Mouse (Mus musculus) heart, postnatal 4 days (tissue): ENCODE data around the gene Cd300ld5. TPM values are rescaled to one million over a fixed set of nuclear protein-coding genes. Genes with fewer than 3 reads are reported as not detected.
"Not testable (repeated sequence)": the region's sequence is repeated elsewhere in the genome, so short reads cannot be mapped to it uniquely, and the experiment has no call there.

Source experiments
- DNase-seq: peaks from one replicate; pipeline ENCODE4 v3.0.0; 2021
- total RNA-seq, 2 experiments: library from RNA; stranded (reverse); gene quantifications; 2 replicates each; pipeline ENCODE4 v1.2.3; 2021

Gene Cd300ld5
- total RNA-seq: under 1 TPM in 1 of 2 experiments, not detected in 1; 0.79 TPM

- DNase-seq: not testable (repeated sequence)
These were observed at the start of gene Cd300ld5 for GRCm38 (mm10) chr11:115037669-115038068. Gene Cd300ld5 (minus strand): TSS chr11:115037769.

GRCm38 (mm10) chr11:115086213-115086612, 48.6 kb upstream of the Cd300ld5 start:
- no peak for DNase-seq

DNA sequence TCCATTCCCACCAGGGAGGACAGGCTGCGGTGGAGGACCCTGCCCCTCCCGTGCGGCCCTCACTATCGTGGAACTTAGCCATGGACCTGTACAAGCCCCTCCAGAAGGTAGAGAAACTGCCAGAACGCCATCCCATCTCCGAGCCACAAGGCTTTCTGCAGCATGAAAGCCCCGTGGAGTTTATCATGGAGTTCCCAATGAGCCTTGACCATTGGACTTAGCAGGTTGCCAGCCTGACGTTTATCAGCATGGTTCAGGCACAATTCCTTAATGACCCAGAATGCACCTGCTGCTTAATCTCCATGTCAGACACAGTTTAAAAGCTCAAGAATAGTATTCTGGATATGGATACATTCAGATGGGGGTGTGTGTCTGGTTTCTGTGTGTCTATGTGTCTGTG, 47.5 kb upstream of the Cd300ld5 start:
- no peak for DNase-seq

DNA sequence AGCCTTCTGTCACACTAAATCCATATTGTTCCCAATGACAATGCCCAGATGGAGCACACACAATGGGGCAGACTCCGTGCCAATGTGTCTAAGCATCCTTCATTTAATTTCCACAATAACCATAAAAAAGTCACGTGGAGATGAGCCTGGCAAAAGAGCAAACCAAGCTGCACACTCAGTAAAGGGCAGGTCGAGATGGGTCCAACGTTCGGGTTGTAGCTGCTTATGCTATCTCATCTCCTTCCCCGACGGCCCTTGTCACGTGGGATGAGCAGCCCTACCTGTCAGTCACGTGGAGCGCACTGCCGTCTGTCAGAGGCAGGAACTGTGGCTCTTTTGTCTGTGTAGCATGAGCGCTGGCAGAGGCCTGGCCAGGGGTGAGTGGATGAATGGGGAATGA, 47.0 kb upstream of the Cd300ld5 start:
- no peak for DNase-seq

- peak; percentile 85 for DNase-seq
These were observed 46.0 kb upstream of the Cd300ld5 start for GRCm38 (mm10) chr11:115083376-115084139.

DNA sequence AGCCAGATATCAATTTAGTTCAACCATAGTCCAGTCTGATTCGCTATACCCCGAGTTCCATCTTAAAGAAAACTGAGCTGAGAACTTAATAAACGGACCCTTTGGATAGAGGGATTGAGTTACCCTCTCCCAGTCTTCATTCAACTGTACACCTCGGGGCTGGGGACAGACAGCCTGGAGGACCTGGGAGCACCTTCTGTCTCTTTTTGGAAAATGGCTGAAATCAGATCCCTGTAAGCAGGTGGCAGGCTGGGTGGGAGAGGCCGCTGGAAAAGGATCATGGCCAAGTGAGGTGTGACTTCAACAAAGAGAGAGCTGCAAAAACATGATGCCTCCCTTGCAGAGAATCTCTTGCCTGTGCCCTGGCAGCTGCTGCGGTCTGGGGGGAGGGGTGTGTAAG, 44.6 kb upstream of the Cd300ld5 start:
- no peak for DNase-seq

DNA sequence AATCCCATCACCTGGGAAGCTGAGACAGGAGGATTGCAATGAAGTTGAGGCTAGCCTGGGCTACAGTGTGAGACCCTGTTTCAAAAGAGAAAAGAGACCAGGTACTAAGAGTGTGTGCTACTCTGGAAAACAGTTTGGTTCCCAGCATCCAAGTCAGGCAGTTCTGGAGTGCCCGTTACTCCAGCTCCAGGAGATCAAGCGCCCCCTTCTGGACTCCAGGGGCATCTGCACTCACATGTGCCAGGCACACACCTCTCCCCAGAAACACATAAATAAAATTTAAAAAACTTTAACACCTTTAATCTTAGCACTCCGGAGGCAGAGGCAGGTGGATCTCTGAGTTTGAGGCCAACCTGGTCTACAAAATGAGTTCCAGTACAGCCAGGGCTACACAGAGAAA, 43.8 kb upstream of the Cd300ld5 start:
- DNase-seq: no peak

GRCm38 (mm10) chr11:115080886-115081285, 43.3 kb upstream of the Cd300ld5 start:
- DNase-seq: peak; percentile 52

DNA sequence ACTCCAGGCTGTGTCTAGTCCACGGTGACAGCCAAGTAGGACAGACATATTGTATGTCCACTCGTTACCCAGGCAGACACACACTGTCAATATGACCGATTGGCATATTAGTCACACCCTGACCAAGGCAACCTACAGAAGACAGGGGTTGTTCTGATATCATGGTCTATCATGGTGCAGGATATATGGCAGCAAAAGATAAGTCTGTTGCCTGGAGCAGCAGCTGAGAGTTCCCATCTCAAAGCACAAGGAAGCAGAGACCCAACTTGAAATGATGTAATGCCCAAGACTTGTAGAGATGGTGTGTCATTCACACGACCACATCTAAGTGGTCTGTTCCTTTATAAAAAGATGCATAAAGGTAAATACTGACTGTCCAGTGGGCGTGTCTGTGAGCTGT, 41.1 kb upstream of the Cd300ld5 start:
- DNase-seq: no peak

- no peak for DNase-seq
These were observed 39.9 kb upstream of the Cd300ld5 start for GRCm38 (mm10) chr11:115077436-115077835.

DNA sequence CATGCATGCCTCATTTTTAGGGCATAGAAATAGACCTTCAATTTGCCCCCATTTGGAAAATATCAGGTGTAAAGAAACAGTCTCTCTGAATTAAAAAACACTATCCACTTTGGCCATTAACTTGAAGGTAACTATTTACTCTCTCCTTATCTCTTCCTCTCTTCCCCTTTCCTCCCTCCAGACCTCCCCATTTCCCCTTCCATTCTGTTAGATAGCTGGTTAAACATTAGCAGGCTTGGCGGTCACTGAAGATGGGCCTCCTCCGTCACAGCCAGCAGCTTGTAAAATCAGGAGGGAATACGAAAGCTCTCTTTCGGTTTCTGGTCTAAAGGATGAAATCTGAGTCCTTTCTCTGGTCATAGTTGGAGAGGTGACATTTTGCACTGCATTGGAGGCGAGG, 38.3 kb upstream of the Cd300ld5 start:
- DNase-seq: no peak

GRCm38 (mm10) chr11:115075407-115075806, 37.8 kb upstream of the Cd300ld5 start:
- DNase-seq: no peak

DNA sequence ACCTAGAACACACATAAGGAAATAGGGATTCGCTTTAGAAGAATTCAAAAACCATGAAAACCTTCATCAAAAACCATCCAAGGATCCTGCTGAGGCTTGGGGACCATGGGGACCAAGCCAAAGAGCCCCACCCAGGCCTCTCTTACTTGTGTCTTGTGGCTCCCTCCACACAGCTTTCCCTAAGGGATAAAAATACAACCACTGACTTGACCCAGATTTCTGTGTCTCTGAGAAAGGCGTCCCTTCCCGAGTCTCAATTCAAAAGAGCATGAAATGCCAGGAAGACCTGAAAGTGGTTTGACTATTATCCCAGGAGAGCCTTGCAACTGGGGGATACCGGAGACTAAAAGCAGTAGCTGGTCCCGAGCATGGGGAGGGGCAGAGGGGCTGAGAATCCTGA, 35.4 kb upstream of the Cd300ld5 start:
- no peak for DNase-seq

GRCm38 (mm10) chr11:115071631-115072294, 34.2 kb upstream of the Cd300ld5 start:
- DNase-seq: peak; percentile 46

GRCm38 (mm10) chr11:115071015-115071551, 33.5 kb upstream of the Cd300ld5 start:
- DNase-seq: no peak

DNA sequence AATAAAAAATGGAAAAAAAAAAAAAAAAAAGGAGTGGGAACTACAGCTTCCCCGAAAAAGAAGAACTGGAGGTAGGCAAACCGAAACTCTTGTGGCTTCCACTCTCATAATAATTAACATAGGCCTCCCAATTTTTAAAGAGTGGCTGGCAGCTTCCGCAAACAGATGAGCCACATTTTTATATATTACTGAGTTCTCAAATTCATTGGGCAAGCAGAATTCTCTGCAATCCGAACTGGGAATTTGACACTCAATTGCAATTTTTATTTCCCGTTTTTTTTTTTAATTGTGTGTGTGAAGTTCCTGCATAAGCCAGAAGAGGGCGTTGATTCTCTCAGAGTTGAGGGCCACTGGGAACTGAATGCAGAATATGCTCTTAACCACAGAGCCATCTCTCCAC, 29.2 kb upstream of the Cd300ld5 start:
- no peak for DNase-seq

DNA sequence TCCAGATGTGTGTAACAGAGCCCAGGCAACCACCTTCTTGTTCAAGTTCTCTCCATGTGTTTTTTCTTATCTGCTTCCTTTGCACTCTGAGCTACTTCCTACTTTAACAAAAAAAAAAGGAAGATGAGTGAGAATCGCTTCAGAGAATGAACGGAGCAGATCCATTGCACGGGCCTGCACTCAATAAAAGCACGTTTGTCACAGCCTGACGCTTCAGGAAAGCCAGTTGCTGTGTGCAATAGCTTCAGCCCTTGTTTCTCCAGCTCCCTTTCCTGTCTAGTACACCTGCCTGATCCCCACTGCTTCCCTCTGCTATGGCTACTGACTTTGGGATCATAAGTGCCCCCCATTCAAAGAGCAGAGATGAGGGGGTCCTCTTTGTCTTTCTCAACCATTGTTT, 24.5 kb upstream of the Cd300ld5 start, which contains the start of gene Cd300e:
Gene Cd300e (minus strand): TSS at position 101 of the 400 bp plus-strand sequence.
- no peak for DNase-seq

DNA sequence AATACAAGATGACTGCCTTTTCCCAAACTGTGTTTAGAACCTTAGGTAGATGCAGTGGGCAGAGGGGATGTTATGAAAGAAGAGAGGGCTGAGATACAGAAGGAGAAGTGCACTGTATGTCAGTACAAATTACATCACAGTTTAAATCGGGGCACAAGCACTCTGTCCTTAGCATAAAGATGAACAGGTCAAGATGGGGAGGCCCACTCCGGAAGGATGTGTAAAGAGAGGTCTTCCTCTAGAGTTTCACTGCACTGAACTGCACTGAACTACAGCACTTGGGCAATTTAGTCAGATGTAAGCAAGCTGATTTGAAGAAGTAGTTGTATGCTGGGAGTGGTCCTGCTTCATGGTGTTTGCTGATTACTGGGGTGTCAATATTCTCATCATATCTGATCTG, 22.2 kb upstream of the Cd300ld5 start:
- DNase-seq: no peak

DNA sequence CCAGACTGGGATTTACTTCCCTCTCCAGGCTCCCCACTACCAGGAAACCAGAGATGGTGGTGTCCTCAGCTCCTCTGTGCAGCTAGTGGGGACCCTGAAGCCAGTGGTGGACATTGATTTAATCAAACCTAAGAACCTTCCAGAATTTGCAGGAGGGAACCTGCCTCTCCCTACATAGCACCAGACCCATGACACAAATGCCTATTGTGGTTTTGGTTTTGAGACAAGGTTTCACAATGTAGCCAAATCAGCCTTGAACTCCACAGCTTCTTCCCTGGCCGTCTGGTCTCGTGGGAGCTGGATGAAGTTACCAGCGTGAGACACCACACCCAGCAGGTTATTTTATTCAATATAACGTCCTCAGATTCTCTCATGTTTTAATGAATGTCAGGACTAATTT, 21.1 kb upstream of the Cd300ld5 start:
- no peak for DNase-seq

GRCm38 (mm10) chr11:115054537-115054936, 17.0 kb upstream of the Cd300ld5 start:
- no peak for DNase-seq

- no peak for DNase-seq
These were observed 15.4 kb upstream of the Cd300ld5 start for GRCm38 (mm10) chr11:115052991-115053390.

GRCm38 (mm10) chr11:115052206-115052605, 14.6 kb upstream of the Cd300ld5 start:
- DNase-seq: peak; percentile 65

GRCm38 (mm10) chr11:115049282-115049895, 11.8 kb upstream of the Cd300ld5 start:
- DNase-seq: no peak
